Mouse (Mus musculus): ENCODE results near the gene Slc32a1. TPM values are rescaled to one million over a fixed set of nuclear protein-coding genes. Genes with fewer than 3 reads are reported as not detected.

The Slc32a1 gene
- polyA plus RNA-seq, 1 experiment, result 0.02 TPM

DNA sequence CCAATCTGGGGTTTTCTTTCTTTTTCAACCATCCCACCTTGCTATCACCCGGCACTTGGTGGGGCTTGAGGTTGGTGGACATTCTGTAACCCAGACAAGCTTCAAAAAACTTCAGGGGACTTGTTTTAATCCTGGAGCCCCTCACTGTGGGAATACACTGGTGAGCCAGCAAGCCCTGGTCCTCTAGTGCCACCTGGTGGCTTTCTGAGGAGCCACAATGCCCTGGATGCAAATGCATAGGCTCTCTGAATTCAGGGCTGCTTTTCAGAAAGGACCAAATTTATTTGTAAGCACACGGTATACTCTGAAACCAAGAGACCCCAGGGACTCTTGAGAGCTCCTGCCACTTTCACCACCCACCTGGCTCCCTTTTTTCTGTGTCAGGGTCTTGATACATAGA, 31.3 kb downstream of the Slc32a1 start:
- Histone ChIP-seq H3K4me1 (ENCODE audit: control insufficient read depth, insufficient read depth, insufficient read length) (no peaks in the 10 kb centered on the region), H3K4me3 (ENCODE audit: extremely low read depth, insufficient read depth, insufficient read length) (no peak overlapping the region), H3K27ac (ENCODE audit: insufficient read depth, low read length) (no peak overlapping the region), H3K27me3 (ENCODE audit: control insufficient read depth, insufficient read depth, low read length) (no peaks in the 10 kb centered on the region), H3K36me3 (ENCODE audit: control insufficient read depth, insufficient read depth, low read length) (peaks cover 27% of the 10 kb centered on the region)
- 24% methylated on average over 2 of the region's 2 CpGs for WGBS
- DNase-seq (ENCODE audit: low read depth in 1 of 2, low spot score in 2 of 2), result peak; percentile 30 to 67
- TF ChIP-seq CTCF (IDR thresholded peaks at IDR 0.05; ENCODE audit: extremely low read depth, insufficient read depth, insufficient read length, insufficient replicate concordance) (peak; percentile 93; the same call in 1 of the 2 replicates), POLR2A (IDR thresholded peaks at IDR 0.05; ENCODE audit: low read depth, low read length) (no peak)

DNA sequence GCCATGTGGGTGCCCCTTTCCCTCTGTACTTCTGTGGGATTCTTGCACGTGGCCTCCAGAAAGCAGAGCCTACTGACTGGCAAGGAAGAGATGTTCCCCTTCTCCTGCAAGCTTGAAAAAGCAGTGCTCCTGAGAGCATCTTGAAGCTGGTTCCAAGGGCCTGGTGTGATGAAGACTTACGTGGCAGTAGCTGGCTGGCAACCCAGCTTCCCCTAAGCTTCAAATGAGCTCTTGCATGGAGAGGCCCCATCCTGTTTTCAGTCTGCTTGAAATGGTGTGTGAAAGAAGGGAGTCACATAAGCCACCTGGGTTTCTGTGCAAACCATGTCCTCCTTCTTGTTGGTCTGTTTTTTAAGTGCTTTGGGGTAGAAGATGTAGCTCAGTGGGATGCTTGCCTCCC, 32.0 kb downstream of the Slc32a1 start:
- H3K4me3 ChIP-seq (ENCODE audit: extremely low read depth, insufficient read depth, insufficient read length), result no peak overlapping the region
- 93% methylated on average over 2 of the region's 2 CpGs for WGBS
- no peaks in the 10 kb centered on the region for H3K4me1 ChIP-seq (ENCODE audit: control insufficient read depth, insufficient read depth, insufficient read length)
- TF ChIP-seq CTCF (IDR thresholded peaks at IDR 0.05; ENCODE audit: extremely low read depth, insufficient read depth, insufficient read length, insufficient replicate concordance) (no peak), POLR2A (IDR thresholded peaks at IDR 0.05; ENCODE audit: low read depth, low read length) (no peak)
- no peak overlapping the region for H3K27ac ChIP-seq (ENCODE audit: insufficient read depth, low read length)
- no peaks in the 10 kb centered on the region for H3K27me3 ChIP-seq (ENCODE audit: control insufficient read depth, insufficient read depth, low read length)
- no peak for DNase-seq (ENCODE audit: low read depth in 1 of 2, low spot score in 2 of 2)
- H3K36me3 ChIP-seq (ENCODE audit: control insufficient read depth, insufficient read depth, low read length), result peaks cover 20% of the 10 kb centered on the region

DNA sequence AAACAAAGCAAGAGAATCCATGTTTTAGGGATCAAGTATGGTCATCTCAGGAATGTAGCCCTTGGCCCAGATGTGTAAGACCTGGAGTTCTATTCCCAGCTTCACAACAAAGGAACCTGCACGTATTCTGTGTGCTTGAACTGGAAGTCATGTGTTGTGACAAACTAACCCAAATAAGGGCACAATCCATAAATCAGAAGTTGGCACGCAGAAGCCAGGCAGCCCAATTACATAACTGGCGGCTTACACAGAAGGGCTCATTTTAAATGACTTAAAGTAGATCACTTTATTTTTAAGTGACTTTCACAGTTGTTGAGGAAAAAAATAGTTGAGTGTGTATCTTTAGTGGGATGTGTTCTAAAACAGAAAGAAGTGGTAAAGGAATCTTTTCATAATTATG, 33.2 kb downstream of the Slc32a1 start:
- no peaks in the 10 kb centered on the region for H3K4me1 ChIP-seq (ENCODE audit: control insufficient read depth, insufficient read depth, insufficient read length)
- H3K27ac ChIP-seq (ENCODE audit: insufficient read depth, low read length), result no peak overlapping the region
- TF ChIP-seq CTCF (IDR thresholded peaks at IDR 0.05; ENCODE audit: extremely low read depth, insufficient read depth, insufficient read length, insufficient replicate concordance), result no peak
- no peak for TF ChIP-seq POLR2A (IDR thresholded peaks at IDR 0.05; ENCODE audit: low read depth, low read length)
- no peaks in the 10 kb centered on the region for H3K27me3 ChIP-seq (ENCODE audit: control insufficient read depth, insufficient read depth, low read length)
- no peak overlapping the region for H3K4me3 ChIP-seq (ENCODE audit: extremely low read depth, insufficient read depth, insufficient read length)
- H3K36me3 ChIP-seq (ENCODE audit: control insufficient read depth, insufficient read depth, low read length), result peaks cover 11% of the 10 kb centered on the region
- 60% methylated on average over 3 of the region's 3 CpGs for WGBS
- no peak for DNase-seq (ENCODE audit: low read depth in 1 of 2, low spot score in 2 of 2)

DNA sequence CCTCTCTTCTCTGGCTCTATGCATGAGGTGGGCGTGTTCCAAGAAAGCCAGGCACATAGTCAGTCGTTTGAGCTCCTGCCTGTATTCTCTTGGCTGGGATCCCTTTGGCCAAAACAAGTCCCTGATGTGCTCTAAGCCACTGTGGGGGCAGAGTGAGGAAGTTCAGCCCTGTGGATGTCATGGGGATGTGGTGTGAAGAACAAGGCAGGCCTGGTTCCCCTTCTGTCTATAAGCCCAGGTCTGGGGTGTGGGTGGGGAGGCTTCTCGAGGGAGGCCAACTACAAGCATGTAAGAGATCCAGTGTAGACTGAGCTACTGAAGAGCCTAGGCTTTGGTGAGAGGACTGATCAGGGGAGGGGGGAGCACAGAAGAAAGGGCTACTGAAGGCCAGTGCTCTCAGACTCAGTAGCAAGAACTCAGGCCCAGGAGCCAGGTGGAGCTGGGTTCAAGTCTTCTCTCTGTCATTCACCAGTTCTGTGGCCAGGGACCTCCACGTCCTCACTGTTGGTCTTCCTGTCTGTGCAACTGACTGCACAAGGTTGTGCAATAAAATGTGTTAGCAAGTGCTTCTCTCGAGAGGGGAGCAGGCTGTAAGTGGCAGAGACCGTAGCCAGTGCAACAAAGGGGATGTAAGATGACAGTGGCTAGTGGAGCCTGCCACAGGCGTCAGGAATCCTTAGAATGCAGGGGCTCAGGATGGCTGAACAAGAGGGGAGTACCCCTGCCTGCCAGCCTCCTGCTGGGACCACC, 40.8 kb downstream of the Slc32a1 start:
- Histone ChIP-seq H3K27me3 (ENCODE audit: control insufficient read depth, insufficient read depth, low read length) (no peaks in the 10 kb centered on the region), H3K4me3 (ENCODE audit: extremely low read depth, insufficient read depth, insufficient read length) (no peak overlapping the region), H3K4me1 (ENCODE audit: control insufficient read depth, insufficient read depth, insufficient read length) (no peaks in the 10 kb centered on the region), H3K27ac (ENCODE audit: insufficient read depth, low read length) (no peak overlapping the region), H3K36me3 (ENCODE audit: control insufficient read depth, insufficient read depth, low read length) (no peaks in the 10 kb centered on the region)
- WGBS, result 56% methylated on average over 7 of the region's 7 CpGs
- TF ChIP-seq CTCF (IDR thresholded peaks at IDR 0.05; ENCODE audit: extremely low read depth, insufficient read depth, insufficient read length, insufficient replicate concordance) (no peak), POLR2A (IDR thresholded peaks at IDR 0.05; ENCODE audit: low read depth, low read length) (no peak)
- DNase-seq (ENCODE audit: low read depth in 1 of 2, low spot score in 2 of 2), result no peak

DNA sequence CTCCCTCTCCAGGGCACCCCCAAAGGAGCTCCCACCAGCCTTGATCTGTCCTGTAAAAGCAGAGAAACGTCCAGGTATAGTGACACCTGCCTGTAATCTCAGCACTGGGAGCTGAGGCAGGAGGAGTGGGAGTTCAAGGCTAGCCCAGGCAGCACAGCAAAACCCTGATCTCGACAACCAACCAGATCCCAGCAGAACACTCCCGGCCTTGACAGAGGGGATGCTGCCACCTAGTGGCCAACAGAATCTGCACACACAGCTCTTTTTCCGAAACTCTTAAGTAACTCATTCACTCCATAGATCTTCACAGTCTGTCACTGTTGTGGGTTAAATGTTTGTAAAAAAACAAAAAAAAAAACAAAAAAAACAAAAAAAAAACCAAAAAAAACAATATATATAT, 42.4 kb downstream of the Slc32a1 start:
- TF ChIP-seq CTCF (IDR thresholded peaks at IDR 0.05; ENCODE audit: extremely low read depth, insufficient read depth, insufficient read length, insufficient replicate concordance) (peak; percentile 87; the same call in 1 of the 2 replicates), POLR2A (IDR thresholded peaks at IDR 0.05; ENCODE audit: low read depth, low read length) (no peak)
- H3K27me3 ChIP-seq (ENCODE audit: control insufficient read depth, insufficient read depth, low read length), result no peaks in the 10 kb centered on the region

DNA sequence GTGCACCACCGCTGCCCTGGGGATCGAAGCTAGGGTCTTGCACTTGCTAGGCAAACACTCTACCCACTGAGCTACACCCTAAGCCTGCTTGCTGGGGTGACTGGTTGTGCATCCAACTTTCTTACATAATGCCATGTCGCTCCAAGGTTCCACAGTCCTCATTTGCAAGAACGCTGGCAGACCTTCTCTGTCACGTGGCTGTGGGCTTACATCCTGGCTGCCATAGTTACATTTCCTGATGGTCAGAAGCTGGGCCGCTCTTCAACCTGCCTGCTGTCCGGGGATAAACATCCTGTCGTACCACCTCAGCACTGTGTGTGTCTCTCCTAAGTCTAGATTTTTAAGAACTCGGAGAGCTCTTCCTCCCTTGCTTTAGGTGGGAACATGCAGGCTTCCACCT, 44.1 kb downstream of the Slc32a1 start:
- no peak overlapping the region for H3K27ac ChIP-seq (ENCODE audit: insufficient read depth, low read length)

More for the DNA sequence above, 42.4 kb downstream of the Slc32a1 start:
- peak in 1 of 2 experiments; percentile 75 for DNase-seq (ENCODE audit: low read depth in 1 of 2, low spot score in 2 of 2)
- WGBS, result 11% methylated on average over 4 of the region's 4 CpGs
- Histone ChIP-seq H3K4me1 (ENCODE audit: control insufficient read depth, insufficient read depth, insufficient read length) (no peaks in the 10 kb centered on the region), H3K27ac (ENCODE audit: insufficient read depth, low read length) (no peak overlapping the region), H3K36me3 (ENCODE audit: control insufficient read depth, insufficient read depth, low read length) (no peaks in the 10 kb centered on the region), H3K4me3 (ENCODE audit: extremely low read depth, insufficient read depth, insufficient read length) (no peak overlapping the region)

DNA sequence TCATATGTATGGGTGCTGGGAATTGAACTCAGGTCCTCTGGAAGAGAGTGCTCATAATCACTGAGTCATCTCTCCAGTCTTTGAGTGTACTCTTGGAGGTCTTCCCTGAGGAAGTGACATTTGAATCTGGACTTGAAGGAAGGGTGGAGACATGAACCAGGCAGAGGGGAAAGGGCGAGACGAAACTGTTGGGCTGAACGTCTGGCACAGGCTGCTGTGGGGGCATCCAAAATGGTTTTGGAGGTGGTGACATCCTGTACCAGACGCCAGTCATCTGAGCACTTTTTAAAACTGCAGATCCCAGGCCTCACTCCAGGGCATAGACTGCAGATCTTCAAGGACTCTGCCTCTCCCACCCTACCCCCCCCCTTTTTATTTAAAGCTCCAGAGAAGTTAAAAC, 45.2 kb downstream of the Slc32a1 start:
- DNase-seq (ENCODE audit: low read depth in 1 of 2, low spot score in 2 of 2), result no peak
- 84% methylated on average over 4 of the region's 4 CpGs for WGBS
- peaks cover 3% of the 10 kb centered on the region; the same call in 1 of the 2 replicates for H3K4me1 ChIP-seq (ENCODE audit: control insufficient read depth, insufficient read depth, insufficient read length)
- TF ChIP-seq POLR2A (IDR thresholded peaks at IDR 0.05; ENCODE audit: low read depth, low read length), result no peak
- TF ChIP-seq CTCF (IDR thresholded peaks at IDR 0.05; ENCODE audit: extremely low read depth, insufficient read depth, insufficient read length, insufficient replicate concordance), result no peak
- no peaks in the 10 kb centered on the region for H3K27me3 ChIP-seq (ENCODE audit: control insufficient read depth, insufficient read depth, low read length)
- H3K27ac ChIP-seq (ENCODE audit: insufficient read depth, low read length), result no peak overlapping the region
- H3K36me3 ChIP-seq (ENCODE audit: control insufficient read depth, insufficient read depth, low read length), result no peaks in the 10 kb centered on the region
- no peak overlapping the region for H3K4me3 ChIP-seq (ENCODE audit: extremely low read depth, insufficient read depth, insufficient read length)

More for the DNA sequence above, 44.1 kb downstream of the Slc32a1 start:
- no peaks in the 10 kb centered on the region for H3K36me3 ChIP-seq (ENCODE audit: control insufficient read depth, insufficient read depth, low read length)
- no peak for DNase-seq (ENCODE audit: low read depth in 1 of 2, low spot score in 2 of 2)
- H3K27me3 ChIP-seq (ENCODE audit: control insufficient read depth, insufficient read depth, low read length), result no peaks in the 10 kb centered on the region
- no peak for TF ChIP-seq POLR2A (IDR thresholded peaks at IDR 0.05; ENCODE audit: low read depth, low read length)
- no peak for TF ChIP-seq CTCF (IDR thresholded peaks at IDR 0.05; ENCODE audit: extremely low read depth, insufficient read depth, insufficient read length, insufficient replicate concordance)
- WGBS, result 59% methylated on average over 9 of the region's 9 CpGs
- no peak overlapping the region for H3K4me3 ChIP-seq (ENCODE audit: extremely low read depth, insufficient read depth, insufficient read length)
- peaks cover 3% of the 10 kb centered on the region; the same call in 1 of the 2 replicates for H3K4me1 ChIP-seq (ENCODE audit: control insufficient read depth, insufficient read depth, insufficient read length)
